Mouse (Mus musculus): ENCODE data around the gene Allc.

- TF ChIP-seq E2F4 (IDR thresholded peaks at IDR 0.05; ENCODE audit: insufficient read depth) (no peak), POLR2A (IDR thresholded peaks at IDR 0.05; ENCODE audit: insufficient read length, low read depth) (no peak), REST (IDR thresholded peaks at IDR 0.05; ENCODE audit: insufficient read depth, insufficient read length) (no peak)
Observed at GRCm38 (mm10) chr12:28597699-28598098, 15.4 kb upstream of the Allc start.

All from myocyte (in vitro differentiated cells).